Mouse (Mus musculus) neural tube, embryonic 11.5 days (tissue): ENCODE measurements at regions not wholly inside any gene's neighbourhood (a gene's known extent, or its start where the extent isn't known, plus 50 kb on each side); places are given as distances from the start of the nearest gene placed in this dataset.

ENCODE experiments used
- ATAC-seq: fragments of 200-750 bp; cut with Nextera tagmentation; 2 replicates; pipeline ENCODE4 v1.8.0; 2017; ENCODE audit warnings: moderate number of reproducible peaks, mild to moderate bottlenecking, moderate TSS enrichment, moderate library complexity; ENCODE audit not compliant: insufficient read depth, low FRiP score, low TSS enrichment
- DNase-seq: peaks from one replicate; pipeline ENCODE4 v3.0.0-alpha.2; 2015; ENCODE audit warnings: low spot score
- H3K27ac ChIP-seq: fragments of 300-500 bp; sonication (generic); 2 replicates; pipeline ENCODE4 v1.5.1; 2014; ENCODE audit warnings: low read depth, mild to moderate bottlenecking, low read length
- H3K27me3 ChIP-seq: fragments of 300-500 bp; sonication (generic); 2 replicates; pipeline ENCODE4 v1.6.1; 2014; ENCODE audit warnings: mild to moderate bottlenecking, low read length, mixed read lengths; ENCODE audit not compliant: control insufficient read depth, insufficient read depth
- H3K36me3 ChIP-seq: fragments of 300-500 bp; sonication (generic); 2 replicates; pipeline ENCODE4 v1.6.1; 2014; ENCODE audit warnings: mild to moderate bottlenecking, low read length, moderate library complexity, mixed read lengths; ENCODE audit not compliant: control insufficient read depth, insufficient read depth
- H3K4me1 ChIP-seq: fragments of 300-500 bp; sonication (generic); 2 replicates; pipeline ENCODE4 v1.6.1; 2014; ENCODE audit warnings: low read length, mixed read lengths; ENCODE audit not compliant: control insufficient read depth, insufficient read depth
- H3K4me2 ChIP-seq: fragments of 300-500 bp; sonication (generic); 2 replicates; pipeline ENCODE4 v1.6.1; 2014; ENCODE audit warnings: low read depth, mild to moderate bottlenecking, moderate library complexity
- H3K4me3 ChIP-seq: fragments of 300-500 bp; sonication (generic); 2 replicates; pipeline ENCODE4 v1.5.1; 2014; ENCODE audit warnings: low read depth, low read length
- H3K9ac ChIP-seq: fragments of 300-500 bp; sonication (generic); 2 replicates; pipeline ENCODE4 v1.6.1; 2014; ENCODE audit warnings: mild to moderate bottlenecking, low read length
- H3K9me3 ChIP-seq: fragments of 300-500 bp; sonication (generic); 2 replicates; pipeline ENCODE4 v1.6.1; 2016; ENCODE audit warnings: low read length; ENCODE audit not compliant: control insufficient read depth
- WGBS: fragments of 180-500 bp; shearing (Covaris S2); extraction: QIAGEN DNeasy Blood & Tissue Kit; methylation state at CpG from one replicate; pipeline ENCODE4 v1.1.7; 2014; 5-methylcytosine and 5-hydroxymethylcytosine counted together

DNA sequence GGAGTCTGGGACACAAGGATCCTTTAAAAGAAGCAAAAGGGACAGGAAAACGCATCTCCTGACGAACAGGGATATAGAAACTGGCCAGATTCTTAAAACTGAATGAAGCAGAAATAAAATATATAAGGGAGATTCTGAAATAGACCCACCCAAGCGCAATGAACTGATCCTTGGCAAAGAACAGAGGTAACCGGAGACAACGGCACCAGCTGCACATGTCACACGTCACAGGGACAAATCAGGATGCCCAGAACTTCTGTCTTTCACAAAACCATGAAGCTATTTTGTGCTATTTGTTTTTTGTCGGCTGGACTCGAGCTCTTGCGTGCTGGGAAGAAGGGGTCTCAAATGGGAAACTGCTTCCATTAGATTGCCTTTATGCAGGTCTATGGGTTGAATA lies 189.3 kb upstream of the A430005L14Rik start:
- H3K9ac ChIP-seq, result no peak overlapping the region
- H3K4me2 ChIP-seq, result no peak overlapping the region
- H3K36me3 ChIP-seq, result no peaks in the 10 kb centered on the region
- no peaks in the 10 kb centered on the region for H3K27me3 ChIP-seq
- H3K9me3 ChIP-seq, result no peaks in the 10 kb centered on the region
- ATAC-seq, result no peak
- H3K27ac ChIP-seq, result no peak overlapping the region
- no peaks in the 10 kb centered on the region for H3K4me1 ChIP-seq
- H3K4me3 ChIP-seq, result no peak overlapping the region
- 83% methylated on average over 9 of the region's 9 CpGs for WGBS
- DNase-seq, result no peak

DNA sequence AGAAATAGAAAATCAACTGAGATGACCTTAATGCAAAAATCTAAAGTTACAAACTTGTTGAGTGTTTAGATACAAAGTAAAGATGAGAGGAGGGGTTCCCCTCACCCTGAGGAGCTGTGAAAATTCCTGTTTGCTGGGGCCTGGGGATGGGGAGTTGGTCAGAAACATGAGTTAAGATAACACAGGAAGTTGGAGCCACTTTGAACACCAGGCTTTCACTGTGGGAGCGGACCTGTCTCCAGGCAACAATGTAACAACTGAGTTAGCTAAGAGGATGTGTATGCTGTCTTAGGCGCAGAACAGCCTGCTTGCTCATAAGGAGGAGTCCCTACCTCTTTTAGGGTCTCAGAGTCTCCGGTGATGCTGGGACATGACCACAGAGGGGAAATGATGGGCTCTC lies 188.7 kb upstream of the A430005L14Rik start:
- no peak overlapping the region for H3K27ac ChIP-seq
- no peak for DNase-seq
- WGBS, result 59% methylated on average over 3 of the region's 3 CpGs

DNA sequence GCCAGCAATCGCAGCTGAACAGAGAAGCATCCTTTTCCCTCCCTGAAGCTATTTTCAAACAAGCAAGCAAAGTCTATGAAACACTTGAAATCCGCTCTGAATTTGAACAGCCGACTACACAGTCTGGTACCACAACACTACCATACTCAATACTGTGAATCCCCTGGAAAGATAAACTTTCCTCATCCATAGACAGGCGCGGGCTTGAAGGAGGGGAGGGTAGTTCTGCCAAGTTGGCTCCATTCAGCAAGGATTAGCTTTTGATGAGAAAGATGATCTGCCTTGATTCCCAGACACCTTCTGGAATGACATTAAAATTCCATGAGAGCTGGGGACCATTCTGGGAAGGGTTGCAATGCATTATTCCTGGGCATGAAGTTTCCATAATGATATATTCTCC lies 186.4 kb upstream of the A430005L14Rik start:
- no peak overlapping the region for H3K9ac ChIP-seq
- no peaks in the 10 kb centered on the region for H3K36me3 ChIP-seq
- DNase-seq (no peak), ATAC-seq (no peak)
- H3K27me3 ChIP-seq, result no peaks in the 10 kb centered on the region
- no peaks in the 10 kb centered on the region for H3K9me3 ChIP-seq
- H3K27ac ChIP-seq, result no peak overlapping the region
- no peak overlapping the region for H3K4me2 ChIP-seq
- no peaks in the 10 kb centered on the region for H3K4me1 ChIP-seq
- 86% methylated on average over 5 of the region's 5 CpGs for WGBS
- no peak overlapping the region for H3K4me3 ChIP-seq

More for the DNA sequence above, 188.7 kb upstream of the A430005L14Rik start:
- no peak overlapping the region for H3K4me3 ChIP-seq
- no peaks in the 10 kb centered on the region for H3K9me3 ChIP-seq
- H3K9ac ChIP-seq, result no peak overlapping the region
- no peaks in the 10 kb centered on the region for H3K27me3 ChIP-seq
- ATAC-seq, result no peak
- H3K4me2 ChIP-seq, result no peak overlapping the region
- H3K36me3 ChIP-seq, result no peaks in the 10 kb centered on the region
- no peaks in the 10 kb centered on the region for H3K4me1 ChIP-seq

DNA sequence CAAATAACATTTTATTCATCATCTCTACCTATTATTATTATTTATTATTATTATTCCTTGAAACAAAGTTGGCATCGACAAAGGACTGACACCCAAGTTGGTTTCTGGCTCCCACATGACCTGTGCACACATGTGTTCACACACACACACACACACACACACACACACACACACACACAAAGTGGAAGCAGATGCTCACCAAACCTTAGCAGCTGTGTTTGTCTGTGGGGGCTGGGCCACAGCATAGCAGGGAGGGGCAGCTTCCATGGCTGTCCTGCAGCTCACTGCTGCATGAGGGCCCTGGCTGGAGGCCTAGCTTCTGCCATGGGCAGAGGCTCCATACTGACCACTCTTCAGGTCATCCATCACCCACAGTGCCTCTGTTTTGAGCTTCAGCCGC lies 176.5 kb upstream of the A430005L14Rik start:
- ATAC-seq (no peak), DNase-seq (no peak)
- H3K27me3 ChIP-seq, result no peaks in the 10 kb centered on the region
- no peaks in the 10 kb centered on the region for H3K36me3 ChIP-seq
- no peak overlapping the region for H3K4me3 ChIP-seq
- no peak overlapping the region for H3K9ac ChIP-seq
- H3K27ac ChIP-seq, result no peak overlapping the region
- H3K4me1 ChIP-seq, result 0 out of 2 replicates have a peak, but pooled peaks cover 2% of the 10 kb centered on the region
- WGBS, result 77% methylated on average over 2 of the region's 2 CpGs
- H3K9me3 ChIP-seq, result no peaks in the 10 kb centered on the region
- H3K4me2 ChIP-seq, result no peak overlapping the region

DNA sequence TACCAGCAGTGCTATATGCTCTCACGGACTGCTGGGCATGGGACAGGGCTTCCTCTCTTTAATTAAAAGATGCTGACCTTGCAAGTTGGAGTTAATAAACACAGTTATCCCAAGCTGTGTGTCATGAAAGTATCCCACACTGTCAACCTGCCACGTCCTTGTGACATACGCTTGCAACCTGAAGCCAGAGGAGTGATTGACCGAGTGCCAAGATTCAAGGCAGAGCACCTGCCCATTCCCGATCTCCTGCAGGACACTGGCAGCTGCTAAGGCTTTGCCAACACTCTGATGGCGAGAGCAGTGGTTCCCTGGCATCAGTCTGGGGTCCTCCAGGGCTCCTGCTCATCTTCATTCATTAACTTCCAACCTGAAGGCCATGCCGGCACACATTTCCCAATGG lies 175.8 kb upstream of the A430005L14Rik start:
- peaks cover 3% of the 10 kb centered on the region; the same call in 1 of the 2 replicates for H3K4me1 ChIP-seq
- H3K9me3 ChIP-seq, result no peaks in the 10 kb centered on the region
- H3K27me3 ChIP-seq, result no peaks in the 10 kb centered on the region
- H3K4me2 ChIP-seq, result no peak overlapping the region
- H3K27ac ChIP-seq, result no peak overlapping the region
- no peak for DNase-seq
- ATAC-seq, result no peak
- H3K4me3 ChIP-seq, result no peak overlapping the region
- no peak overlapping the region for H3K9ac ChIP-seq
- no peaks in the 10 kb centered on the region for H3K36me3 ChIP-seq
- WGBS, result 81% methylated on average over 7 of the region's 7 CpGs

DNA sequence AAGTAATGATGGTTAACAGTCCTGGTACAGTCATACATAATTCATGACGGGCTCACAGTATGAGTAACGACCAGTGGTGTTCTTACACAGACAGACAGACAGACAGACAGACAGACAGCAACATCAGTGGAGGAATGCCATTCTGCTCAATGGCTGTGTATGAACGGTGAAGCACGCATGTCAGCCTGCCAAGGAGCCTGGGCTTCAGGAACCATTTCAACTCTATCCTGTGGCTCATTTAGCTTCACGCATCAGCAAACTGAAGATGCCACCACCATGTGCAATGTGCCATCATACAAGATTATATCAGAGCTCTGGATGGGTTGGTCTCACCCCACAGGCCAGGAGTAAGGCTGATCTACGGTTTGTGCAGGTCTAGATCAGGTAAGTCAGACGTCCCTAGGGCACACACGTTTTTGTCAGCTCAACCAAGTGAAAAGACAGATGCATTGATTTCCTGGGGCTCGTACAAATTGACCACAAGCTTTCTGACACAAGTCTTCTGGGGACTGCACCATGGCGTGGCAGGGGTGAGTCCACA lies 175.0 kb upstream of the A430005L14Rik start:
- DNase-seq (no peak), ATAC-seq (no peak)
- no peaks in the 10 kb centered on the region for H3K27me3 ChIP-seq
- H3K4me3 ChIP-seq, result no peak overlapping the region
- no peak overlapping the region for H3K4me2 ChIP-seq
- H3K9me3 ChIP-seq, result no peaks in the 10 kb centered on the region
- H3K9ac ChIP-seq, result no peak overlapping the region
- no peaks in the 10 kb centered on the region for H3K36me3 ChIP-seq
- H3K4me1 ChIP-seq, result peaks cover 3% of the 10 kb centered on the region; the same call in 1 of the 2 replicates
- 80% methylated on average over 10 of the region's 10 CpGs for WGBS
- H3K27ac ChIP-seq, result no peak overlapping the region

DNA sequence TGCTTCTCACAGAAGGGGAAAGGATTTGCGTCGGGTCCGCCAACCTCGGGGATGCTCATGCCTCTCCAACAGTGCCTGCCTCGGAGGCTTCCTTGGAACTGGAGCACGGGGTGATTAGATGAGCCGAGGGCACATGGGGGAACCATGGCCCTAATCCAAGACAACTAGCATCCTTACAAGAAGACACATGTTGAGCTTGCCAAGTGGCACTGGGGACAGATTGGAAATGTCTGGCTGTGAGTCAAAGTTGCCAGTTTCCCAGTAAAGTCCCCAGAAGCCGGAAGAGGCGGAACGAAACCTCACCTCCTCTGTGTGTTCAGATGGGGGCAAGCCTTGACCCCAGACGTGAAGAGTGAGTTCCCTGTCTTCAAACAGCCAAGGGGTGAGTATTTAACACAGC lies 172.6 kb upstream of the A430005L14Rik start:
- H3K27me3 ChIP-seq, result no peaks in the 10 kb centered on the region
- H3K27ac ChIP-seq, result no peak overlapping the region
- H3K9me3 ChIP-seq, result no peaks in the 10 kb centered on the region
- no peaks in the 10 kb centered on the region for H3K36me3 ChIP-seq
- peaks cover 3% of the 10 kb centered on the region; the same call in 1 of the 2 replicates for H3K4me1 ChIP-seq
- no peak overlapping the region for H3K9ac ChIP-seq
- ATAC-seq (no peak), DNase-seq (no peak)
- no peak overlapping the region for H3K4me3 ChIP-seq
- no peak overlapping the region for H3K4me2 ChIP-seq
- 88% methylated on average over 11 of the region's 11 CpGs for WGBS

DNA sequence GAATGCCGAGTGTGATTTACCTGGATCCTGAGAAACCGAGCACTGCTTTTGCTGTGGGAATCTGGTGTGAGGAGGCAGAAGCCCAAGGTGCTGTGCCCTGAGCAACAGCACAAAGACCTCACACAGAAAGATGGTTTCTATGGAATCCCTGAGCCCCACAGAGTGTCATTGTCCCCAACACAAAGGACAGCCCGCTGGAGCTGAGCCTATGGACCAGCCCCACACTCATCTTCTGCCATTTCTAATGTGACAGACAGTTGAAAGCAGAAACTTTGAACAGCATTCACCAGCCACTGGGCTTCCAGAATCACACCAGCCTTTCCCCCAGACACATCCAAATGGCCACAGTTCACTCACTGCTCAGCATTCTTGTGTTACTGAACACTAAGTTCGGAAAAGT lies 171.5 kb upstream of the A430005L14Rik start:
- WGBS, result 49% methylated on average over 4 of the region's 4 CpGs
- no peaks in the 10 kb centered on the region for H3K36me3 ChIP-seq
- no peaks in the 10 kb centered on the region for H3K27me3 ChIP-seq
- H3K9ac ChIP-seq, result no peak overlapping the region
- H3K9me3 ChIP-seq, result no peaks in the 10 kb centered on the region
- ATAC-seq, result no peak
- H3K4me3 ChIP-seq, result no peak overlapping the region
- DNase-seq, result peak; percentile 42
- peaks cover 3% of the 10 kb centered on the region; the same call in 1 of the 2 replicates for H3K4me1 ChIP-seq
- H3K27ac ChIP-seq, result no peak overlapping the region
- H3K4me2 ChIP-seq, result no peak overlapping the region

DNA sequence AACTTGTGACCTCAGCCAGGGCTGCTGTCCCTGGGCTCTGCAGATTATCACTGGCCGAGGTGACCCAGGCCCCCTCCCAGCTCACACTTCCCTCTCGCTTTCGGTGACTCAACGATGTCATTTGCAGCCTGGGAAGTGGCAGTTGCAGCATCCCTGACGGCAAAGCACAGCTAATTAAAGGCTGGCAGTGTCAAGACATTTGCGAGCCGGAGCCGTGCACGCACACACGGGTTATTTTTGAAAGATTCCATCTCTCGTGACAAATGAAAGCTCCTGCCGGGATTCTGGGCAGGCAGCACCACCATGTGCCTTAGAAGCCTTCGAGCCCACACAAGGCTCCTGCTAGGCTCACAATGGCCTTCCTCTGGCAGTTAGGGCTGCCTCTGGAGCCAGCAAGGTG lies 164.7 kb upstream of the A430005L14Rik start:
- Histone ChIP-seq H3K27ac (peak overlapping the region; percentile 1; the same call in 1 of the 2 replicates), H3K4me3 (no peak overlapping the region), H3K36me3 (no peaks in the 10 kb centered on the region), H3K27me3 (no peaks in the 10 kb centered on the region), H3K9me3 (no peaks in the 10 kb centered on the region), H3K4me1 (0 out of 2 replicates have a peak, but pooled peaks cover 2% of the 10 kb centered on the region), H3K9ac (no peak overlapping the region), H3K4me2 (no peak overlapping the region)
- ATAC-seq (no peak), DNase-seq (no peak)
- 53% methylated on average over 13 of the region's 13 CpGs for WGBS
